Mouse (Mus musculus): ENCODE results near the gene Tsen34. TPM values are rescaled to one million over a fixed set of nuclear protein-coding genes. Genes with fewer than 3 reads are reported as not detected.
"Not testable (repeated sequence)": the region's sequence is repeated elsewhere in the genome, so short reads cannot be mapped to it uniquely, and the experiment has no call there.

Tsen34 gene
- polyA plus RNA-seq, 1 experiment from 2014 or later = 269 TPM

DNA sequence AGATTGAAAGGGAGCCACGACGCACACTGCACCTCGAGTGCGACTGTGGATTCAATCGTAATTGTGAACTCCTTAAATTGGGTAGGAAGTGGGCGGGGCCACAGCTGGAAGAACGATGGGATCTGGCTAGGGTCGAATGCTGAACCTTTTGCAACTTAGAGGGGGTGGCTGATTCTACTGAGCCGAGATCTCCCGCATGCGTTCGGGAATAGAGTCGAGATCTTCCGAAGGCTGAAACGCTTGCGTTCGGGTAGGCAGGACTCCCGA, 1.1 kb downstream of the Tsen34 start:
- H3K36me3 ChIP-seq = peaks cover 34% of the 10 kb centered on the region
- no peak for DNase-seq (ENCODE audit: low spot score)
- no peaks in the 10 kb centered on the region for H3K9me3 ChIP-seq
- H3K4me1 ChIP-seq (replicated peaks) = peaks cover 28% of the 10 kb centered on the region
- peak overlapping the region; percentile 72 for H3K4me3 ChIP-seq
- WGBS = under 1% methylated on average over 18 of the region's 18 CpGs
- no peaks in the 10 kb centered on the region for H3K27me3 ChIP-seq (ENCODE audit: insufficient read depth, poor library complexity, severe bottlenecking)
- H3K27ac ChIP-seq = peak overlapping the region; percentile 92

DNA sequence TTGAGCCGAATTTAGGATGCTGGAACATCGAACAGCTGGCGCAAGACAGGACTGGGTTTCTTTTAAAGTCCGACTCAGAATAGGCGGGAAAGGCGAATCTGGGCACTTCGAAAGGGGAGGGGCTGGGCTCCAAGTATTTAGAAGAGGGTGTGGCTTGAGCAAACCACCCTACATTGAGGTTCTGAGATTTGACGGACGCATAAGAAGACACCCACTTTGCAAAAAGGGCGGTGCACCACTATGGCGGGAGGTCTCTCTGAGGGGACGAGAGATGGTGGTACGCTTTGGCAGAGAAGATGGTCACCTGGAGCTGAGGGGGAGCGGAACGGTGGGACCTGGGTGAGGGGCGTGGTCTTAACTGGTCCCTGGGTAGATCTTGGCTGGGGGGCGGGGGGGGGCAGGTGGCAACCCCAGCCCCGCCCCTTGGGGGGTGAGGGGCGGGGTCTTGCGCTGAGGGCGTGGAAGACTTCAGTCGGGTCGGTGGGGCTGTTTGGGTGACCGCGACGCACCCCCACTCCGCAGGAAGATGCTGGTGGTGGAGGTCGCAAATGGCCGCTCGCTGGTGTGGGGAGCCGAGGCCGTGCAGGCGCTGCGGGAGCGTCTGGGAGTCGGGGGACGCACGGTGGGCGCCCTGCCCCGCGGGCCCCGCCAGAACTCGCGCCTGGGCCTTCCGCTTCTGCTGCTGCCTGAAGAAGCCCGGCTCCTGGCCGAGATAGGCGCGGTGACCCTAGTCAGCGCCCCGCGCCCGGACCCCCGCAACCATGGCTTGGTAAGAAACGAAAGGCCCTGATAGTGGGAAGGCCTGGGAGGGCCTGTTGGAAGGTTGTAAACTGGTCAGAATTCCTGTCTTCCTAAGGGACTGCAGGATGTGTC, 1.6 kb downstream of the Tsen34 start:
- H3K4me3 ChIP-seq = peak overlapping the region; percentile 72
- H3K36me3 ChIP-seq = peaks cover 39% of the 10 kb centered on the region
- H3K4me1 ChIP-seq (replicated peaks) = peaks cover 28% of the 10 kb centered on the region
- WGBS = under 1% methylated on average over 54 of the region's 55 CpGs
- peak overlapping the region; percentile 92 for H3K27ac ChIP-seq
- no peaks in the 10 kb centered on the region for H3K9me3 ChIP-seq
- H3K27me3 ChIP-seq (ENCODE audit: insufficient read depth, poor library complexity, severe bottlenecking) = no peaks in the 10 kb centered on the region
- DNase-seq (ENCODE audit: low spot score) = peak; percentile 83

DNA sequence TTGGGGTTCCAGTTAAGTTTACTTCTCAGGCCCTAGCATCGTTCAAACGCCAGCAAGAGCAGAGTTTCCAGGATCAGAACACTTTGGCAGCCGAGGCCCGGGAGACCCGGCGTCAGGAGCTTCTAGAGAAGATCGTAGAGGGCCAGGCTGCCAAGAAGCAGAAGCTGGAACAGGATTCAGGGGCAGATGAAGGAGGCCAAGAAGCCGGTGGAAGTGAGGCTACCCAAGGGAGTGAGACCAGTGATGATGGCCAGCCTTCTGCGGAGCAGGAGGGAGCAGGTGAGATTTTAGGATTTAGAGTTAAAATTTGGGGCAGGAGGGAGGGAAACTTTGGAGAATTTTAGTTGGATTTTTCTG, 2.3 kb downstream of the Tsen34 start:
- H3K9me3 ChIP-seq; DNase-seq (ENCODE audit: low spot score); H3K27me3 ChIP-seq (ENCODE audit: insufficient read depth, poor library complexity, severe bottlenecking): not testable (repeated sequence)
- peak overlapping the region; percentile 72 for H3K4me3 ChIP-seq
- peaks cover 45% of the 10 kb centered on the region for H3K36me3 ChIP-seq
- peaks cover 28% of the 10 kb centered on the region for H3K4me1 ChIP-seq (replicated peaks)
- 13% methylated on average over 9 of the region's 9 CpGs for WGBS
- peak overlapping the region; percentile 92 for H3K27ac ChIP-seq

DNA sequence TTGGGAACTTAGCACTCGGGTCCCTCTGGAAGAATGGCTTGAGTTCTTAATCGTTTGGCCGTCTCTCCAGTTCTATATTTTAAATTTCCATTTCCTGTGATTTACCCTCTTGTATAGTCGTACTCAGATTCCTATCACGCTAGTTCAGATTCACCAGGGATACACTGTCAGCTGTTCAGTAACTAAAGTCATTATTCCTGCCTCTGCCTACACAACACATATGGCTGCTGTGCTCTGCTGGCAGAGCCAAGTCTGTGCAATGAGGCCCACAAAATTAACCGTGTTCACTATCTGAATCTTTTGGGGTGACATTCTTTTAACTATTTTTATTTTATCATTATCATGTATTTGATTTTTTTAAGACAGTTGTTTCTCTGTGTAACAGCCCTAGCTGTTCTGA, 5.8 kb downstream of the Tsen34 start:
- peaks cover 18% of the 10 kb centered on the region for H3K4me1 ChIP-seq (replicated peaks)
- H3K27ac ChIP-seq = no peak overlapping the region
- no peaks in the 10 kb centered on the region for H3K27me3 ChIP-seq (ENCODE audit: insufficient read depth, poor library complexity, severe bottlenecking)
- 95% methylated on average over 6 of the region's 6 CpGs for WGBS
- H3K9me3 ChIP-seq = no peaks in the 10 kb centered on the region
- no peak for DNase-seq (ENCODE audit: low spot score)
- peaks cover 63% of the 10 kb centered on the region for H3K36me3 ChIP-seq
- no peak overlapping the region for H3K4me3 ChIP-seq

DNA sequence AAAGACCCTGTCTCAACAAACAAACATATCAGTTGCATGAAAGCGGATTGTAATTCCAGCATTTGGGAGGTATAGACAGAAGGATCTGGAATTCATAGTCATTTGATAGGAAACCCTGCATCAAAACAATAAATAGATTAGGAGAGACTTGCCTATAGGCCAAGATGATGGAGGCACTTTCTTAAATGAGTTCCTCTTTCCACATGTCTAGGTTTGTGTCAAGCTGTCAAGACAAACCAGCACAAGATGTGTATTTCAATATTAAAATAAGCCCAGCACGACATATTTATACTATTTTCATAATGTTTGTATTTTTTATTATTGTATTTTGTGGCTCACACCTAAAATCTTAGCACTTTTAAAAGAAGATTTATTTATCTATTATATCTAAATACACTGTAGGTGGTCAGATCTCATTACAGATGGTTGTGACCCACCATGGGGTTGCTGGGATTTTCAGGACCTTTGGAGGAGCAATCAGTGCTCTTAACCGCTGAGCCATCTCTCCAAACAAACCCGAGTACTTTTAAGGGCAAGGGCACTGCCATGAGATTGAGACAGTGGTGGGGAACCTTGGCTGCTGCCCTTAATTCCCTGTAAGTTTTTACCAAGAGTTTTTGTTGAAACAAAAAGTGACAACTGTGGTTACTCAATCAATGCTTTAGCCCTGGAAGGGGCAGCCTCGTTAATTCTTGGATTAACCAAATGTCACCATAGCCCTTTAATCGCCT, 10.7 kb downstream of the Tsen34 start:
- H3K4me3 ChIP-seq = peak overlapping the region; percentile 89
- H3K27me3 ChIP-seq (ENCODE audit: insufficient read depth, poor library complexity, severe bottlenecking) = no peaks in the 10 kb centered on the region
- peaks cover 75% of the 10 kb centered on the region for H3K36me3 ChIP-seq
- WGBS = 21% methylated on average over 6 of the region's 6 CpGs
- no peaks in the 10 kb centered on the region for H3K9me3 ChIP-seq
- no peak for DNase-seq (ENCODE audit: low spot score)
- peaks cover 27% of the 10 kb centered on the region for H3K4me1 ChIP-seq (replicated peaks)
- peak overlapping the region; percentile 97 for H3K27ac ChIP-seq

DNA sequence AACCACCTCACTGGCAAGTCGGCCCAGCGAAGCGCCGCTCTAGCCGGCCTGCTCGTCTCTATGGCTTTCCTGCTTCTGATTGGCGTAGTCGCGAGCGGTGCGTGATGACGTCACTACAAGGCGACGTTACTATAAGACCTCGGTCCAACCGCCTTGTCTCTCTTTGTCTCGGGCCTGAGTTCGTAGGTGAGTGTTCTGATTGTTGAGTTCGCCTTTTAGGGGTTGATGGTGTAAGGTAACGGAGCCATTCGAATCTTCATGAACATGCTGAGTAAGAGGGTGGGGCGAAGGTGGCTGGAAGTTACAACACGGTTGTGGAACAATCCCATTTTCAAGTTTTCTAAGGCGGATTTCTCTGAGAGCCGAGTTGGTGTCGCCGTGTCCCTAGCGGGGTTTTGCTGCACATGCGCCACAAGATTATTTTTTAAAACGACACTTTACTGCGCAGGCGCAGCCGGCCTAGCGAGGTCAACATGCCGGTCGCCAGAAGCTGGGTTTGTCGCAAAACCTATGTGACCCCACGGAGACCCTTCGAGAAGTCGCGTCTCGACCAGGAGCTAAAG, 11.3 kb downstream of the Tsen34 start, which contains the start of gene Rps9:
TSS of gene Rps9 (plus strand) at position 115 of the 563 bp plus-strand sequence.
- peak; percentile 96 for DNase-seq (ENCODE audit: low spot score)
- no peaks in the 10 kb centered on the region for H3K9me3 ChIP-seq
- H3K4me3 ChIP-seq = peak within 1 kb of the TSS; percentile 89
- peaks cover 70% of the 10 kb centered on the region for H3K36me3 ChIP-seq
- H3K4me1 ChIP-seq (replicated peaks) = peaks cover 27% of the 10 kb centered on the region
- WGBS = under 1% methylated on average over 42 of the region's 42 CpGs
- peak within 1 kb of the TSS; percentile 97 for H3K27ac ChIP-seq
- H3K27me3 ChIP-seq (ENCODE audit: insufficient read depth, poor library complexity, severe bottlenecking) = no peaks in the 10 kb centered on the region

DNA sequence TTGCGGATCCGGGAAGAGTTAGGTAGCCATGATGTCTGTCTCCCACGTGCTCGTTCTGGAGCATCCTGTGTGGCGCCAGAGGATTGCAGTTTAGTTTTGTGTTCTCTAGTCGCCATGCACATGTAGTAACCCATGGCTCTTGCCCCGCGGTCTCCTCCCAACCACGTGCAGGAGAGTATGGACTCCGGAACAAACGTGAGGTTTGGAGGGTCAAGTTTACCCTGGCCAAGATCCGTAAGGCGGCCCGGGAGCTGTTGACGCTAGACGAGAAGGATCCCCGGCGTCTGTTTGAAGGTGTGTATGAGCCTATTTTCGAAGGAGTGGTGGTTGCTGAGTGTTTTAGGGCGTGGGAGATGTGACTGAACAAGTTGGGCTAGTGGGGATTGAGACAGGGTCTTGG, 11.8 kb downstream of the Tsen34 start:
- H3K36me3 ChIP-seq = peaks cover 65% of the 10 kb centered on the region
- H3K9me3 ChIP-seq = no peaks in the 10 kb centered on the region
- H3K4me3 ChIP-seq = peak overlapping the region; percentile 89
- H3K27me3 ChIP-seq (ENCODE audit: insufficient read depth, poor library complexity, severe bottlenecking) = no peaks in the 10 kb centered on the region
- under 1% methylated on average over 20 of the region's 20 CpGs for WGBS
- H3K27ac ChIP-seq = peak overlapping the region; percentile 97
- DNase-seq (ENCODE audit: low spot score) = no peak
- H3K4me1 ChIP-seq (replicated peaks) = peaks cover 27% of the 10 kb centered on the region

DNA sequence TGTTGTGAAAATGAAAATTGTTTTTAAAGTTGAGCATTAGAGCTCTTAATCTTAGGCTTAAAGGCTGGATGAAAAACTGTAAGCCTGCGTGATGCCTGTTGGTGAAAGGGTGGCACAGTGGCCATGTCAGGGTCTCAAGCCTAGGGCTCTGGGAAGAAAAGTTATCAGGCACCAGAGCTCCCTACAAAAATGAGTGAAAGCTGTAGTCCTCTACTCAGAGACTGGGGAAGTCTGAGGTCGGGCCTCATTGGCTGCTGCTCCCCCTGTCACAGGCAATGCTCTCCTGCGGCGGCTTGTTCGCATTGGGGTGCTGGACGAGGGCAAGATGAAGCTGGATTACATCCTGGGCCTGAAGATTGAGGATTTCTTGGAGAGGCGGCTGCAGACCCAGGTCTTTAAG, 12.8 kb downstream of the Tsen34 start:
- H3K4me3 ChIP-seq = peak overlapping the region; percentile 89
- peaks cover 55% of the 10 kb centered on the region for H3K36me3 ChIP-seq
- WGBS = 6% methylated on average over 7 of the region's 7 CpGs
- H3K27me3 ChIP-seq (ENCODE audit: insufficient read depth, poor library complexity, severe bottlenecking); H3K9me3 ChIP-seq; DNase-seq (ENCODE audit: low spot score): not testable (repeated sequence)
- peaks cover 27% of the 10 kb centered on the region for H3K4me1 ChIP-seq (replicated peaks)
- H3K27ac ChIP-seq = peak overlapping the region; percentile 97

DNA sequence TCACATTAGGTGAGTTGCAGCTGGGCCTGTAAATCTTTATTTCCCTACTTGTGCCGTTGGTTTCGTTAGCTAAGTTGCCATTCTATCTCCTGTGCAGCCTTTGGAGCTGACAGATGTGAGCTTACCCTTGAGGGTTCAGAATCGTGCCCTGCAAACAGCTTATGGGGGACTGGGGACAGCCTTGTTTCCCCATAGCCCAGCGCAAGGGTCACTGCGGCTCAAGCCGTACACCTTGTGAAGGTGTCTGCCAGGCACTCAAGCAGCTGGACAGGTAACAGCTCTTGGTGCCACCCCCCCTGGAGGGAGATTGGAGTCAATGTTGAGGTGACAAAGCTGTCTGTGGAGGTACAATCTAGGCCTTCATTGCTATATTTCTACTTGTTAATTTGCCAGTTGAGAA, 13.2 kb downstream of the Tsen34 start:
- Histone ChIP-seq H3K27me3 (ENCODE audit: insufficient read depth, poor library complexity, severe bottlenecking) (no peaks in the 10 kb centered on the region), H3K9me3 (no peaks in the 10 kb centered on the region), H3K27ac (peak overlapping the region; percentile 64), H3K4me3 (peak overlapping the region; percentile 89), H3K4me1 (replicated peaks) (peaks cover 27% of the 10 kb centered on the region), H3K36me3 (peaks cover 50% of the 10 kb centered on the region)
- DNase-seq (ENCODE audit: low spot score) = no peak
- WGBS = 44% methylated on average over 6 of the region's 6 CpGs

DNA sequence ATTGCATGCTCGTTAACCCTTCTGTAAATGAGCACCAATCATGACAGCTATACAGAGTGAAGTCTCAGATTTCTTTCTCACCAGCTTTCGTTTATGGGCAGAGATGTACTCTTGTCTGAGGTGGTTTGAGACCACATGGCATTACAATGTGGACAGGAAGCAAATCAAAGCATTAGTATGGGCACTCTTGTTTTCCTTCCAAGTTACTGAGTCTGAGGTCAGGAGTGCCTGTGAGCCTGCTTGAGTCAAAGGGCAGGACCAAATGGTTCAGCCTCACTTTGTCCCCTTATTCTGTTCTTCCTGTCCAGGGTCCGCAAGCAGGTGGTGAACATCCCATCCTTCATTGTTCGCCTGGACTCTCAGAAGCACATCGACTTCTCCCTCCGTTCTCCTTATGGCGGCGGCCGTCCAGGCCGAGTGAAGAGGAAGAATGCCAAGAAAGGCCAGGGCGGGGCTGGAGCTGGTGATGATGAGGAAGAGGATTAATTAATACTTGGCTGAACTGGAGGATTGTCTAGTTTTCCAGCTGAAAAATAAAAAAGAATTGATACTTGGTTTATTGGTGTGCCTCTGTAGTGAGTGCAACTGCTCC, 13.8 kb downstream of the Tsen34 start:
- H3K36me3 ChIP-seq = peaks cover 45% of the 10 kb centered on the region
- H3K4me3 ChIP-seq = peak overlapping the region; percentile 89
- DNase-seq (ENCODE audit: low spot score) = no peak
- 68% methylated on average over 11 of the region's 11 CpGs for WGBS
- no peak overlapping the region; the same call in 1 of the 2 replicates for H3K27ac ChIP-seq
- no peaks in the 10 kb centered on the region for H3K9me3 ChIP-seq
- peaks cover 27% of the 10 kb centered on the region for H3K4me1 ChIP-seq (replicated peaks)
- H3K27me3 ChIP-seq (ENCODE audit: insufficient read depth, poor library complexity, severe bottlenecking) = no peaks in the 10 kb centered on the region

DNA sequence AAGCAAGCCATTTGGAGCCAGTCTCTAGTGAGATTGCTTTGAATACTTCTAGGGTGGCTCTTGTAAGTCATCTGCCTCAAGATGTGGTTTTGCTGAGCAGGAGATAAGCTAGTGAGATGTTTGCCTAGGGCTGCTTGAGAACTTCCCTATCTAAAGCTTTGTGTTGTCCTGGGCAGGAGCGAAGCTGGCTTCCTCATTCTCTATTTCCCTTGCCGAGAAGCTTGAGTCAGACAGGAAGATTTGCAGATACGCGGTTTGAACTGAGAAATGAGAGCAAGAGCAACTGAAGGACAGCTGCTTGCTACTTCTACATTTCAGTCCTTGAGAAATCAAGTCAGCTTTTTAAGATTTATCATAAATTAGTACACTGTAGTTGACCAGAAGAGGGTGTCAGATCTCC, 14.4 kb downstream of the Tsen34 start:
- Histone ChIP-seq H3K36me3 (peaks cover 41% of the 10 kb centered on the region), H3K27me3 (ENCODE audit: insufficient read depth, poor library complexity, severe bottlenecking) (no peaks in the 10 kb centered on the region), H3K9me3 (no peaks in the 10 kb centered on the region), H3K27ac (no peak overlapping the region), H3K4me3 (0 out of 2 replicates have a peak overlapping the region, but pooled peaks have one; percentile 18), H3K4me1 (replicated peaks) (peaks cover 27% of the 10 kb centered on the region)
- no peak for DNase-seq (ENCODE audit: low spot score)
- 66% methylated on average over 4 of the region's 4 CpGs for WGBS

DNA sequence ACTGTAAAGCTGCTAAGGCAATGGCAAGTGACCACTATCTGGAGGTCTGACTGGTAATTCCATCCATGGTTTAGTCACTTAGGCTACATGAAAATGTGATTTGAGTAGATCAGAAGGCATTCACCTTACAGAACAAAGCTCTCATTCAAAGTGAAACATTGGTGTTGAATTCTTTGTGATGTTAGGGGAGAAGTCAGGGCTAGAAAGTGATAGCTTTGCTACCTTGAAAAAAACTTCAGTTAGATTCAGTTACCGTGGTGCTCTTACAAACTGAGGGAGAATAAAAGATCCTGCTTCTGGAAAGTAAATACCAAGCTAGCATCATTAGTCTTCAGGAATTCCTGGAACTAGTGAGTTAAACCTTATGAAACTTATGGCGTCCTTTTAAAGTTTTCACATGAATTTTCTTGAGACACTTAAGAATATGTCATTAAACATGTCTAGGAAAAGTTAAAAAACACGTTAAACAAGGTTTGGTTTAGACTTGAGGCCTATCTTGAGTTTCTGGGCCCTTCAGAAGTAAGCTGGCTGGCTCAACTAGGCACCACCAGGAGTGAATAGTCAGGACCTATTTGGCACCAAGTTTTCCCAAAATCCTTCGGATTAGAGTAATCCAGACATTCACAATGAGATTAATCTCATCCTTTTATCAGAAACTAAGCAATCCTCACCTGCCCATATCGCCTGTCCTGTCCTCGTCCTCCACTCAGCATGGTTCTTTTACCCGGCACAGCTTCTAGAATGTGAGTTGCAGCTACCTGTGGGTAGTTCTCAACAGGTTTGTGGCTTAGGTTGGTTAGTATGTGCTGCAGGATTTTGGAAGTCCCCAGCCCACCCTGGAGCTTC, 15.1 kb downstream of the Tsen34 start:
- H3K27ac ChIP-seq = no peak overlapping the region

More for the DNA sequence above, 15.1 kb downstream of the Tsen34 start:
- no peaks in the 10 kb centered on the region for H3K27me3 ChIP-seq (ENCODE audit: insufficient read depth, poor library complexity, severe bottlenecking)
- 23% methylated on average over 7 of the region's 7 CpGs for whole genome bisulfite sequencing
- H3K4me3 ChIP-seq = no peak overlapping the region
- H3K4me1 ChIP-seq (replicated peaks) = peaks cover 27% of the 10 kb centered on the region
- peak; percentile 33 for DNase-seq (ENCODE audit: low spot score)
- peaks cover 41% of the 10 kb centered on the region for H3K36me3 ChIP-seq
- H3K9me3 ChIP-seq = no peaks in the 10 kb centered on the region

Data from hindbrain, embryonic 10.5 days (tissue).